Mouse (Mus musculus) mature B cell (primary cell): ENCODE data around the gene Il1rap.

ENCODE experiments used
- in situ Hi-C: fragments of 300-500 bp; cut with MboI; formaldehyde crosslinking; loops from 2 replicates; pipeline ENCODE4 v1.14.3; 2019

The Il1rap gene

GRCm38 (mm10) chr16:26612499-26613220 lies 31.2 kb downstream of the Il1rap start:
- in situ Hi-C loops = no loop called here

- in situ Hi-C loops = no loop called here
These were observed 41.6 kb downstream of the Il1rap start for GRCm38 (mm10) chr16:26623141-26623540.

- in situ Hi-C loops = no loop called here
These were observed 44.6 kb downstream of the Il1rap start for GRCm38 (mm10) chr16:26626065-26626464.

- in situ Hi-C loops = no loop called here
These were observed 53.3 kb downstream of the Il1rap start for GRCm38 (mm10) chr16:26634800-26635199.

- in situ Hi-C loops = no loop called here
These were observed 61.6 kb downstream of the Il1rap start for GRCm38 (mm10) chr16:26643077-26643476.

GRCm38 (mm10) chr16:26646066-26646465 lies 64.6 kb downstream of the Il1rap start:
- in situ Hi-C loops = no loop called here

- in situ Hi-C loops = no loop called here
These were observed 65.5 kb downstream of the Il1rap start for GRCm38 (mm10) chr16:26647036-26647435.

- in situ Hi-C loops = no loop called here
These were observed 81.4 kb downstream of the Il1rap start for GRCm38 (mm10) chr16:26662722-26663436.

- in situ Hi-C loops = no loop called here
These were observed 84.9 kb downstream of the Il1rap start for GRCm38 (mm10) chr16:26666401-26666800.

- in situ Hi-C loops = no loop called here
These were observed 87.6 kb downstream of the Il1rap start for GRCm38 (mm10) chr16:26669081-26669480.

- in situ Hi-C loops = no loop called here
These were observed 98.9 kb downstream of the Il1rap start for GRCm38 (mm10) chr16:26680381-26680780.

- in situ Hi-C loops = no loop called here
These were observed 108.3 kb downstream of the Il1rap start for GRCm38 (mm10) chr16:26689771-26690170.

GRCm38 (mm10) chr16:26691294-26691693 lies 109.8 kb downstream of the Il1rap start:
- in situ Hi-C loops = no loop called here

- in situ Hi-C loops = no loop called here
These were observed 116.6 kb downstream of the Il1rap start for GRCm38 (mm10) chr16:26698076-26698475.

- in situ Hi-C loops = no loop called here
These were observed 119.1 kb downstream of the Il1rap start for GRCm38 (mm10) chr16:26700440-26701103.

- in situ Hi-C loops = no loop called here
These were observed 124.3 kb downstream of the Il1rap start for GRCm38 (mm10) chr16:26705658-26706371.

- in situ Hi-C loops = no loop called here
These were observed 125.0 kb downstream of the Il1rap start for GRCm38 (mm10) chr16:26706503-26706902.

GRCm38 (mm10) chr16:26710922-26711321 lies 129.4 kb downstream of the Il1rap start:
- in situ Hi-C loops = no loop called here

GRCm38 (mm10) chr16:26713538-26714316 lies 132.2 kb downstream of the Il1rap start:
- in situ Hi-C loops = no loop called here

GRCm38 (mm10) chr16:26722464-26722863 lies 141.0 kb downstream of the Il1rap start:
- in situ Hi-C loops = no loop called here
